Mouse (Mus musculus) cerebral cortex, adult 2 months (tissue): Measurements from ENCODE around the gene Cpa4.

Experiments
- WGBS: fragments of 180-500 bp; shearing (Covaris S2); methylation state at CpG from one replicate; pipeline ENCODE4 v1.1.7; 2018; 5-methylcytosine and 5-hydroxymethylcytosine counted together

Cpa4 gene

DNA sequence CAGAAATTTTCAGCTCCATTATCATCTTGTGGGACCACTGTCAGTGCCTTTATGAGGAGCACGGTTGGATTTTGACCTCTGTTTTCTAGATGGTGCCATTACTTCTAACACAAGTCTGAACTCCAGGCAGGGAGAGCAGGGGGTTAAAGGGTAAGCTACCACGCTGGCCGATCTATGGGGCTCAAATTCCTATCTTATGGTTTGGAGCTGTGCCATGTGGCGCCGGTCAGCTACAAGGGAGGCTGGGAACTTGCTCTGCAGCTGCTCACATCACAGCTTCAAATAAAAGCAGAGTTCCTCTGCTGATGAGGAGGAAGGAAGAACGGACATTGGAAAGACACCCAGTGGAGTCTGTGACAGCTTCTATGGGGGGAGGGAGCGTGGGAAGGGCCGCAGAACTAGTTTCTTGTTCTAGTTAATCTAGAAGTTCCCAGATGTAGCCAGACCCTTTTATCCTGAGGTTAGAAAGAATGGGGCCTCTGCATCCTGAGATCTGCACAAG is 67.2 kb downstream of the Cpa4 start:
- 78% methylated on average over 8 of the region's 8 CpGs for WGBS

DNA sequence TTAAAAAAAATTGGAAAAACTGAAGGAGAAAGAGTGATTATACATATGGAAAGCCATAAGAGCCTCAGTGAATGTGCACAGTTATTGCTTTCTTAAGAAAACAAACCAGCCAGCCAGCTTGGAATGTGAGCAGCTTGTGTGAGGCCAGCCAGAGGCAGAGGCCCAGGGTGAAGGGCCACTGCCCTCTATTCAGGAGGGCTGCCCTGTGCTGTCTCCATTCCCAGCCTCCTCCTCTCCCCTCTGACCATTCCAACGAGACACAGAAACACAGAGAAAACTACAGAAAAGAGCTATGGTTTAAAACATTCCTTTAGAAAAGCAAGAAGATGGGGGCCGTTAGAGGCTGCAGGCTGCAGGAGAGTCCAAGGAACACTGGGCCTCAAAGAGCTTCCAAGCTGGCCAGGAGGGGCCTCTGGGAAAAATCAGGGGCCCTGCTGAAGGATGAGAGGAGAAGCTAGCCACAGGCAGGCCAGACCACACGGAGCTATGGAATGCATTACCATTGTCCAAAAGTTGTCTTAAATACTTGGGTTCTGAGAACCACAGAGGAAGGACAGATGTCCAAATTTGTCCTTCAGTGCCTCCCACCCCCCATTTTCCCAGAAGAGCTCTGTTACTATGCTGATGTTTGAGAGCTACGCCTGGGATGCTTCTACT is 68.1 kb downstream of the Cpa4 start:
- 86% methylated on average over 4 of the region's 4 CpGs for WGBS

GRCm38 (mm10) chr6:30638674-30639268 is 70.6 kb downstream of the Cpa4 start, which contains the start of gene Cpa1:
Gene Cpa1, plus strand, starts transcription at chr6:30639218.
- WGBS: 93% methylated on average over 5 of the region's 5 CpGs
